Mouse (Mus musculus) limb, embryonic 13.5 days (tissue): ENCODE results near the gene Hoxc9. TPM values are rescaled to one million over a fixed set of nuclear protein-coding genes. Genes with fewer than 3 reads are reported as not detected.

Source experiments
- ATAC-seq: fragments of 200-750 bp; cut with Nextera tagmentation; 2 replicates; pipeline ENCODE4 v1.8.0; 2017; ENCODE audit warnings: low read depth, moderate number of reproducible peaks, moderate TSS enrichment; ENCODE audit not compliant: low FRiP score
- H3K27ac ChIP-seq: fragments of 300-500 bp; sonication (generic); 2 replicates; pipeline ENCODE4 v1.5.1; 2015; ENCODE audit warnings: inconsistent platforms, mild to moderate bottlenecking, moderate library complexity
- H3K27me3 ChIP-seq: fragments of 300-500 bp; sonication (generic); 2 replicates; pipeline ENCODE4 v1.6.1; 2015; ENCODE audit warnings: mild to moderate bottlenecking, inconsistent platforms
- H3K36me3 ChIP-seq: fragments of 300-500 bp; sonication (generic); 2 replicates; pipeline ENCODE4 v1.6.1; 2015; ENCODE audit warnings: inconsistent platforms, mild to moderate bottlenecking, moderate library complexity
- H3K4me1 ChIP-seq: fragments of 300-500 bp; sonication (generic); 2 replicates; pipeline ENCODE4 v1.6.1; 2015; ENCODE audit warnings: inconsistent platforms
- H3K4me2 ChIP-seq: fragments of 300-500 bp; sonication (generic); replicated peaks from 2 replicates; pipeline ENCODE4 v1.6.1; 2015; ENCODE audit warnings: inconsistent platforms, mild to moderate bottlenecking, moderate library complexity
- H3K4me3 ChIP-seq: fragments of 300-500 bp; sonication (generic); 2 replicates; pipeline ENCODE4 v1.5.1; 2015; ENCODE audit warnings: moderate library complexity, mild to moderate bottlenecking, inconsistent platforms
- H3K9ac ChIP-seq: fragments of 300-500 bp; sonication (generic); 2 replicates; pipeline ENCODE4 v1.6.1; 2015; ENCODE audit warnings: mild to moderate bottlenecking, inconsistent platforms
- H3K9me3 ChIP-seq: fragments of 300-500 bp; sonication (generic); 2 replicates; pipeline ENCODE4 v1.6.1; 2016; ENCODE audit warnings: inconsistent platforms
- WGBS: fragments of 180-500 bp; shearing (Covaris S2); methylation state at CpG from one replicate; pipeline ENCODE4 v1.1.7; 2015; 5-methylcytosine and 5-hydroxymethylcytosine counted together
- polyA plus RNA-seq: library from polyadenylated mRNA; unstranded; fragments of >200 nt; fragmentation: Nextera tagmentation; extraction: Ambion mirVana; gene quantifications from 2 replicates; pipeline ENCODE4 v1.2.1, GENCODE M21; 2015

Gene Hoxc9
- polyA plus RNA-seq, 1 experiment from 2014 or later: 2.1 TPM

GRCm38 (mm10) chr15:103020899-103021418 lies 44.7 kb downstream of the Hoxc9 start:
- Histone ChIP-seq H3K4me1 (peaks cover 24% of the 10 kb centered on the region), H3K36me3 (no peaks in the 10 kb centered on the region), H3K27ac (no peak overlapping the region), H3K4me2 (no peak overlapping the region), H3K4me3 (no peak overlapping the region), H3K27me3 (peaks cover 100% of the 10 kb centered on the region), H3K9me3 (no peaks in the 10 kb centered on the region), H3K9ac (no peak overlapping the region)
- WGBS: 6% methylated on average over 8 of the region's 8 CpGs
- no peak for ATAC-seq

- H3K4me1 ChIP-seq: peaks cover 22% of the 10 kb centered on the region
- no peak overlapping the region for H3K4me3 ChIP-seq
- no peak overlapping the region for H3K4me2 ChIP-seq
- H3K9ac ChIP-seq: no peak overlapping the region
- no peak overlapping the region for H3K27ac ChIP-seq
- 21% methylated on average over 8 of the region's 8 CpGs for WGBS
- ATAC-seq: no peak
- H3K36me3 ChIP-seq: no peaks in the 10 kb centered on the region
- peaks cover 100% of the 10 kb centered on the region for H3K27me3 ChIP-seq
- no peaks in the 10 kb centered on the region for H3K9me3 ChIP-seq
These were observed 45.3 kb downstream of the Hoxc9 start for GRCm38 (mm10) chr15:103021544-103021943.

- H3K27ac ChIP-seq: no peak overlapping the region
- H3K9ac ChIP-seq: no peak overlapping the region
- no peaks in the 10 kb centered on the region for H3K9me3 ChIP-seq
- 0 out of 2 replicates have a peak, but pooled peaks cover 4% of the 10 kb centered on the region for H3K4me1 ChIP-seq
- H3K4me2 ChIP-seq: no peak overlapping the region
- peaks cover 100% of the 10 kb centered on the region for H3K27me3 ChIP-seq
- ATAC-seq: no peak
- no peaks in the 10 kb centered on the region for H3K36me3 ChIP-seq
- 5% methylated on average over 2 of the region's 2 CpGs for WGBS
- no peak overlapping the region for H3K4me3 ChIP-seq
These were observed 47.9 kb downstream of the Hoxc9 start for GRCm38 (mm10) chr15:103024131-103024530.

GRCm38 (mm10) chr15:103027266-103028235 lies 51.3 kb downstream of the Hoxc9 start:
- H3K27ac ChIP-seq: no peak overlapping the region
- H3K9ac ChIP-seq: no peak overlapping the region
- no peak for ATAC-seq
- no peaks in the 10 kb centered on the region for H3K9me3 ChIP-seq
- peaks cover 7% of the 10 kb centered on the region; the same call in 1 of the 2 replicates for H3K4me1 ChIP-seq
- H3K27me3 ChIP-seq: peaks cover 98% of the 10 kb centered on the region
- 4% methylated on average over 43 of the region's 43 CpGs for WGBS
- 0 out of 2 replicates have a peak overlapping the region, but pooled peaks have one; percentile 11 for H3K4me2 ChIP-seq
- peak overlapping the region; percentile 8; the same call in 1 of the 2 replicates for H3K4me3 ChIP-seq
- H3K36me3 ChIP-seq: no peaks in the 10 kb centered on the region

- Histone ChIP-seq H3K4me1 (peaks cover 12% of the 10 kb centered on the region), H3K27me3 (peaks cover 97% of the 10 kb centered on the region), H3K9me3 (no peaks in the 10 kb centered on the region), H3K27ac (no peak overlapping the region), H3K9ac (no peak overlapping the region), H3K4me2 (no peak overlapping the region), H3K4me3 (no peak overlapping the region), H3K36me3 (no peaks in the 10 kb centered on the region)
- 30% methylated on average over 9 of the region's 9 CpGs for WGBS
- ATAC-seq: no peak
These were observed 52.8 kb downstream of the Hoxc9 start for GRCm38 (mm10) chr15:103028916-103029512.

- Histone ChIP-seq H3K27me3 (peaks cover 97% of the 10 kb centered on the region), H3K4me2 (no peak overlapping the region), H3K9ac (no peak overlapping the region), H3K9me3 (no peaks in the 10 kb centered on the region), H3K27ac (no peak overlapping the region), H3K4me1 (peaks cover 22% of the 10 kb centered on the region), H3K36me3 (no peaks in the 10 kb centered on the region), H3K4me3 (no peak overlapping the region)
- no peak for ATAC-seq
- WGBS: 20% methylated on average over 8 of the region's 8 CpGs
These were observed 53.9 kb downstream of the Hoxc9 start for GRCm38 (mm10) chr15:103030142-103030541.

- H3K9ac ChIP-seq: no peak overlapping the region
- H3K36me3 ChIP-seq: no peaks in the 10 kb centered on the region
- no peak for ATAC-seq
- H3K4me3 ChIP-seq: no peak overlapping the region
- peaks cover 97% of the 10 kb centered on the region for H3K27me3 ChIP-seq
- no peak overlapping the region for H3K4me2 ChIP-seq
- H3K9me3 ChIP-seq: no peaks in the 10 kb centered on the region
- peaks cover 26% of the 10 kb centered on the region for H3K4me1 ChIP-seq
- WGBS: 0% methylated on average over 2 of the region's 3 CpGs
- H3K27ac ChIP-seq: no peak overlapping the region
These were observed 55.9 kb downstream of the Hoxc9 start for GRCm38 (mm10) chr15:103032167-103032566.

GRCm38 (mm10) chr15:103032646-103033575 lies 56.7 kb downstream of the Hoxc9 start:
- no peak for ATAC-seq
- H3K27ac ChIP-seq: no peak overlapping the region
- peaks cover 23% of the 10 kb centered on the region for H3K4me1 ChIP-seq
- H3K9me3 ChIP-seq: no peaks in the 10 kb centered on the region
- no peaks in the 10 kb centered on the region for H3K36me3 ChIP-seq
- no peak overlapping the region for H3K9ac ChIP-seq
- H3K27me3 ChIP-seq: peaks cover 97% of the 10 kb centered on the region
- WGBS: 1% methylated on average over 26 of the region's 26 CpGs
- no peak overlapping the region for H3K4me3 ChIP-seq
- H3K4me2 ChIP-seq: peak overlapping the region; percentile 11; the same call in 1 of the 2 replicates

GRCm38 (mm10) chr15:103034043-103034806 lies 58.0 kb downstream of the Hoxc9 start:
- Histone ChIP-seq H3K27ac (no peak overlapping the region), H3K36me3 (no peaks in the 10 kb centered on the region), H3K9me3 (no peaks in the 10 kb centered on the region), H3K4me1 (peaks cover 23% of the 10 kb centered on the region), H3K9ac (peak overlapping the region; percentile 35; the same call in 1 of the 2 replicates), H3K4me3 (peak overlapping the region; percentile 39), H3K27me3 (peaks cover 97% of the 10 kb centered on the region), H3K4me2 (peak overlapping the region; percentile 61)
- no peak; the same call in 1 of the 2 replicates for ATAC-seq
- whole genome bisulfite sequencing: 3% methylated on average over 24 of the region's 24 CpGs
